Mouse (Mus musculus) heart, adult 11 months (tissue): ENCODE results near the gene Fbxo44.
A peak's percentile ranks its signal among the peaks of the same experiment; 100 is the strongest.

Experiments
- DNase-seq: peaks from one replicate; pipeline ENCODE4 v3.0.0; 2022

Gene Fbxo44

GRCm38 (mm10) chr4:148164461-148164860, 4.2 kb upstream of the Fbxo44 start:
- peak; percentile 92 for DNase-seq

- peak; percentile 97 for DNase-seq
Observed at GRCm38 (mm10) chr4:148164002-148164439, 3.7 kb upstream of the Fbxo44 start.

- peak; percentile 99 for DNase-seq
Observed at GRCm38 (mm10) chr4:148159544-148160435, 492 bp downstream of the Fbxo44 start.

GRCm38 (mm10) chr4:148158436-148159348, 1.6 kb downstream of the Fbxo44 start:
- DNase-seq: peak; percentile 93

- no peak for DNase-seq
Observed at GRCm38 (mm10) chr4:148154982-148155381, 5.3 kb downstream of the Fbxo44 start.

- DNase-seq: no peak
Observed at GRCm38 (mm10) chr4:148154006-148154405, 6.3 kb downstream of the Fbxo44 start.

GRCm38 (mm10) chr4:148152547-148152946, 7.7 kb downstream of the Fbxo44 start:
- DNase-seq: peak; percentile 92

GRCm38 (mm10) chr4:148151267-148152168, 8.8 kb downstream of the Fbxo44 start, which contains the start of gene Fbxo6:
TSS of gene Fbxo6 (minus strand) at chr4:148152140.
- DNase-seq: peak; percentile 99

GRCm38 (mm10) chr4:148150953-148151266, 9.4 kb downstream of the Fbxo44 start:
- no peak for DNase-seq

- no peak for DNase-seq
Observed at GRCm38 (mm10) chr4:148150242-148150641, 10.0 kb downstream of the Fbxo44 start.

GRCm38 (mm10) chr4:148149540-148149939, 10.7 kb downstream of the Fbxo44 start:
- DNase-seq: peak; percentile 95

GRCm38 (mm10) chr4:148147714-148148113, 12.6 kb downstream of the Fbxo44 start:
- peak; percentile 90 for DNase-seq

- DNase-seq: no peak
Observed at GRCm38 (mm10) chr4:148143721-148144120, 16.6 kb downstream of the Fbxo44 start.

- peak; percentile 99 for DNase-seq
Observed at GRCm38 (mm10) chr4:148140098-148141011, 19.9 kb downstream of the Fbxo44 start.

- no peak for DNase-seq
Observed at GRCm38 (mm10) chr4:148139767-148140097, 20.6 kb downstream of the Fbxo44 start.

- no peak for DNase-seq
Observed at GRCm38 (mm10) chr4:148137503-148137902, 22.8 kb downstream of the Fbxo44 start.

- no peak for DNase-seq
Observed at GRCm38 (mm10) chr4:148134988-148135387, 25.3 kb downstream of the Fbxo44 start.

- DNase-seq: no peak
Observed at GRCm38 (mm10) chr4:148131497-148132081, 28.7 kb downstream of the Fbxo44 start.

GRCm38 (mm10) chr4:148130561-148131413, 29.5 kb downstream of the Fbxo44 start, which contains the start of gene Draxin:
TSS of gene Draxin (minus strand) at chr4:148130698.
- DNase-seq: peak; percentile 83

- DNase-seq: no peak
Observed at GRCm38 (mm10) chr4:148130133-148130532, 30.1 kb downstream of the Fbxo44 start, which contains the start of gene Mad2l2. TSS of gene Mad2l2 (plus strand) at chr4:148130384.
